Mouse (Mus musculus) left cerebral cortex, postnatal 10 days (tissue): ENCODE results near the gene Gm11567. TPM values are rescaled to one million over a fixed set of nuclear protein-coding genes. Genes with fewer than 3 reads are reported as not detected.
"Not testable (repeated sequence)": the region's sequence is repeated elsewhere in the genome, so short reads cannot be mapped to it uniquely, and the experiment has no call there.

Source experiments
- DNase-seq, 2 experiments: peaks; one replicate each; pipeline ENCODE4 v3.0.0; 2021 to 2022; ENCODE audit warnings: low spot score in 2 of 2, mixed read lengths in 1 of 2; ENCODE audit errors: extremely low spot score in 1 of 2
- intact Hi-C: fragments of 180-260 bp; cut with DNase I; formaldehyde crosslinking; loops from one replicate; pipeline ENCODE4 v1.15.1; 2025
- total RNA-seq, 2 experiments: library from RNA; stranded (reverse); gene quantifications; 2 replicates each; pipeline ENCODE4 v1.2.3; 2021

Gm11567 gene
- total RNA-seq: not detected

DNA sequence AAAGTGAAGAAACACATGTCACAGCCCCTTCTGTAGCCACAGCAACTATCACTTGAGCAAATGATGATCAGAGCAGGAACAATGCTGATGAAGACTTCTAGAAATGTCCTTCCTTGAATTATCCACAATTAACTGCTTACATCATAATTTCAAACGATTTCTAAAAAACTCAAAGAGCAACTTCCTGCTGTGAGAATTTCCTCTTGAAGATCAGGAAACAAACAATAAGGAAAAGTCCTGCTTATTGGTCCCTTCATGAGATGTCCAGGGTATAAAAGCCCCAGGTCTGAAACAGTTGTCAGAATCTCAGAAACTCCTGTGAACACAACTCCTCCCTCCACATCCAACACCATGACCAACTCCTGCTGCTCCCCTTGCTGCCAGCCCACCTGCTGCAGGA, at the start of gene Gm11567:
TSS of gene Gm11567 (plus strand) at position 301 of the 400 bp plus-strand sequence.
- intact Hi-C loops, DNase-seq: not testable (repeated sequence)

DNA sequence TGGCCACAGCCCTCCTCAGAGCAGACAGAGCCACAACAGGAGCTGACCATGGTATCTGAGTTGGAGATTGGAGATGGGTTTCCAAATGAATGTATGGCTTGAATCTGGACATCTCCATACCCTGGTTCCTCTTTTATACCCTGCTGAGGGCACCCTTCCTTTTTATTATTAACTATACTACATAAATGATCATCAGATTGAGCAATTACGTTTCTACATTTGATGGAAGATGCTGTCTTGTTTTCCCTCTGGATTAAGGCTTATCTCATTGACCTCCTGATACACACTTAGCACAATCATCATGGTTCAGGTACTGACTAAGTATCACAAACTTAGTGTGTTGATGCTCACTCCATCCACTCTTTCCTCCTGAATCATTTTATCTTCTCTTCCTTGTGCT, 41.0 kb upstream of the Gm11567 start, which contains the start of gene 2300003K06Rik:
TSS of gene 2300003K06Rik (minus strand) at position 101 of the 400 bp plus-strand sequence.
- intact Hi-C loops: no loop called here
- DNase-seq: no peak

DNA sequence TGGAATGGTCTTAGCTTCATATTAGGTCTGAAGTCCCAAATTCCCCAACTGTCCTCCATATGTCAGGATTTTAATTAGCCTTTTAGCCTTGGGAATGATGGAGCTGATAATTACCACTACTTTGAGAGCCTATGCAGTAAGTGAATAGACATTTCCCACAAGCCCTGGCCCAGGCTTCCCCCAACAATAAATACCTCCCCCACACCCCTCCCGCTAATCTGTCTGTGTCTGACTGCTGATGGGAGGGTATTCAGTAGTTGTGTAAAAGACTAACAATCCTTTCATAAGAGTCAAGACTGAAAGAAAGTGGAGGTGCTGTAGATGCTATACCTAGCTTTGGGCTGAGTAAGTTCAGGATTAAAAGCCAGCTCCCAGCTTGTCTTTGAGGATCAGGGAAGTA, 36.8 kb upstream of the Gm11567 start:
- intact Hi-C loops: no loop called here
- no peak for DNase-seq

DNA sequence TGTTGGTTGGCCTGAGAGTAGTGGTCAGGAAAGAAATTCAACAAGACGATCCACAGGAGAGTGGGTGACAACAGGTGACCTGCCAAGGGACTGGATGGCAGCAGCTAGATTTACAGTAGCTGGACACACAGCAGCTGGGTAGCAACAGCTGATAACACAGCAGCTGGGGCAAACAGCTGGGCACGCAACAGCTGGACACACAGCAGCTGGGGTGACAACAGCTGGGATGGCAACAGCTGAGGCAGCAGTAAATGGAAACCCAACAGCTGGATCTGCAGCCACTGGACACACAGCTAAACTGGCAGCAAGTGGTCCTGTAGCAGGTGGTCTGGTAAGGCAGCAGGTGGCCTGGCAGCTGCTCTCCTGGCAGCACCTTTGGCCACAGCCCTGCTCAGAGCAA, 32.2 kb upstream of the Gm11567 start:
- no peak for DNase-seq
- intact Hi-C loops: no loop called here

DNA sequence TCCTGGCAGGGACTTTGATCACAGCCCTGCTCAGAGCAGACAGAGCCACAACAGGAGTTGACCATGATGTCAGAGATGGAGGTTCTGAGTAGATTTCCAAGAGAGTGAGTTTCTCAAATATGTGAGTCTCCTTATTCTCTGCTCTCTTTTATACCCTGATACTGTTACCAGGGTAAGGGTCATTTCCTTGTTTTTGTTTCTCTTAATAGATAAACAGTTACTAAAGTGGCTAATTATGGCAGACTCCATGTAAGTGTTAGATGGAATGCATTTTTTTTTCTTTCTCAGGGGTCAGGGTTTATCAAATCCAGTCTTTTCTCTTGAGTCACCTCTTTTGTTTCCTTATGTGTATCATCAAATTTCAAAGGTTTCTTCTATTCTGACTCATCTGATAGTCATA, 27.5 kb upstream of the Gm11567 start, which contains the start of gene Krtap4-16:
TSS of gene Krtap4-16 (minus strand) at position 101 of the 400 bp plus-strand sequence.
- intact Hi-C loops: no loop called here
- no peak for DNase-seq

DNA sequence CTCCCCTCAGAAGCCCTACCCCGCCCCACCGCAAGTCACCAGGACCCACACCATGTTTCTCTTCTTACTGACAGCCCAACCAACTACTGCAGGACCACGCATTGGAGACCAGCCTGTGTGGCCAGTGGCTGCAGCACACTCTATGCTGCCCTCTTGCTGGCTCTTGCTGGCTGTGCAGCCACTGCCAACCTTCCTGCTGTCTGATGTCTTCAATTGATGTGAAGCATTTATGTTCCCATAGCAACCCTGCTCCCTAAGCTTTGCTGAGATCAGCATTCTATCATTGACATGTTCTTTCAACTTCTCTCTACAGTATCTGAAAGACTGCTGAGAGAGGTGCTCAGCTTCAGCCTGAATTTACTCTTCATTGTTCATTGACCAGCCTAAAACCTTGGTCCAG, 24.9 kb upstream of the Gm11567 start:
- intact Hi-C loops: no loop called here

DNA sequence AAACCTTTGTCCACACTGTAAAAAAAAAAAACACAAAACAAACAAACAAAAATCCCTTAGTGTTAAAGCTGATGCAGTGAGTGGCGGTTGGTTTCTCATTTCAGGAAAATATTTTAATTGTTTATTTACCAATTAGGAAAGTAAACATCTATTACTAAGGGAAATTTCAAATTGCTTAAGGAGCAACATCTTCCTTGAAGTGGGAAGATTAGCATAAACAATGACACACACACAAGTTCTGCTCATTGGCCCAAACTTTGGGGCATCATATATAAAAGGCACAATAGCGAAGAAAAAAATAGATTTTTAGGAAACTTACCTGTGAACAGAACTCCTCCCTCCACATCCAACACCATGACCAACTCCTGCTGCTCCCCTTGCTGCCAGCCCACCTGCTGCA, 21.4 kb upstream of the Gm11567 start, which contains the start of gene Gm11568:
TSS of gene Gm11568 (plus strand) at position 301 of the 400 bp plus-strand sequence.
- no peak for DNase-seq
- intact Hi-C loops: no loop called here

More for the DNA sequence above, 24.9 kb upstream of the Gm11567 start:
- peak in 1 of 2 experiments; percentile 4 for DNase-seq

DNA sequence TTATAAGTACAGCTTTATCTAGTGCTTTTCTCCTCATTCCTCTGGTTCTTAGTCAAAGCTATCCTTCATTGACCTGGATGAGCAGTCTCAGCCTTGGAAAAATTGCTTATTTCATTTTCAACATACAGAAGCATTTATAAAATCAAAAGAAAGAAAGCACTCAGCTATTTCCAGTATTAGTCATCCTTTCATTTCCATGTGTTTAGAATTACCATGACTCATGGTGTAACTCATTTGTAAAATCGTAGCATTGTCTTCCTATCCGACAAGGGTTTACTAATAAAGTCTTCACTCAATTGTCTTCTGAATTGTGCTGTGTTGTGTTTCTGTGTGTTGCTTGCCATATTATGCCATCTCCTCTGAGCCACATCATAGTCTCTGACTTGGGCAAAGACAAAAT, 20.2 kb upstream of the Gm11567 start:
- DNase-seq: no peak
- intact Hi-C loops: no loop called here

DNA sequence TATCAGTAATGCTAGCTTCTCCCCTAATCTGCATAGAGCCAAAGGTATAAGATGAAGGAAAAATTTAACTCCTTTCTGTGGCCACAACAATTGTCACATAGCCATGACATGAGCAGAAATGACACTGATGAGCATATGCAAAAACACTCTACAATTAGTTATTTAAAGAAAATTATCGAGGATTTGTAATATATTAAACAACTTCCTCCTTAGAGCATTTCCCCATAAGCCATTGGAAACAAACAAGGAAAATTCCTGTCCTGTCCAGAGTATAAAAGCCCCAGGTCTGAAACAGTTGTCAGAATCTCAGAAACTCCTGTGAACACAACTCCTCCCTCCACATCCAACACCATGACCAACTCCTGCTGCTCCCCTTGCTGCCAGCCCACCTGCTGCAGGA, 14.8 kb upstream of the Gm11567 start, which contains the start of gene Gm11559:
TSS of gene Gm11559 (plus strand) at position 301 of the 400 bp plus-strand sequence.
- intact Hi-C loops, DNase-seq: not testable (repeated sequence)

DNA sequence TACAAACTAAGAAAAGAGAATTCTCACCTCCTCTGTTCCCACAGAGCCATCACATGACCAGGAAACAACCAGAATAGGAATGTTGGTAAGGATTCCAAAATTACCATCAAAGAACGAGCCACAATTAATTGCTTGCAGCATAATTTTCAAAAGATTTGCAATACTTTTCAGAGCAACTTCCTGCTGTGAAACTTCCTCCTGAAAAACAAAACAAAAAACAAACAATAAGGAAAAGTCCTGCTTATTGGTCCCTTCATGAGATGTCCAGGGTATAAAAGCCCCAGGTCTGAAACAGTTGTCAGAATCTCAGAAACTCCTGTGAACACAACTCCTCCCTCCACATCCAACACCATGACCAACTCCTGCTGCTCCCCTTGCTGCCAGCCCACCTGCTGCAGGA, 5.9 kb upstream of the Gm11567 start, which contains the start of gene Krtap9-1:
TSS of gene Krtap9-1 (plus strand) at position 301 of the 400 bp plus-strand sequence.
- DNase-seq, intact Hi-C loops: not testable (repeated sequence)

DNA sequence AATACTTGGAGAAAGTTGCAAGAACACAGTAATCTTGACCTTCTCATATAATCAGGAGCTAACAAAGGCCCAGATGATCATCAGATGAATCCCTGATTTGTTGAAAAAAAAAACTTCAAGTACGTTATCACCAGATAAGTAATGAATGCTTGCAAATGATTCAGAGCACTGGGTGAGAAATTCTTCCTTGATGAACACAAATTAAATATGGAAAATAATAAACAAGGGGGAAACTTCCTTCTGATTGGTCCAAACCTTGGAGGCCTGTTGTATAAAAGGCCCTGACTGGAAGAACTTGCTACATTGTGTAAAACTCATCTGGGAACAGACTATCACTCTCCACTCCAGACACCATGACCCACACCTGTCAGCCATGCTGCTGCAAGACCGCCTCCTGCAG, 28.6 kb downstream of the Gm11567 start, which contains the start of gene Krtap31-1:
TSS of gene Krtap31-1 (plus strand) at position 301 of the 400 bp plus-strand sequence.
- intact Hi-C loops: no loop called here
- no peak for DNase-seq

DNA sequence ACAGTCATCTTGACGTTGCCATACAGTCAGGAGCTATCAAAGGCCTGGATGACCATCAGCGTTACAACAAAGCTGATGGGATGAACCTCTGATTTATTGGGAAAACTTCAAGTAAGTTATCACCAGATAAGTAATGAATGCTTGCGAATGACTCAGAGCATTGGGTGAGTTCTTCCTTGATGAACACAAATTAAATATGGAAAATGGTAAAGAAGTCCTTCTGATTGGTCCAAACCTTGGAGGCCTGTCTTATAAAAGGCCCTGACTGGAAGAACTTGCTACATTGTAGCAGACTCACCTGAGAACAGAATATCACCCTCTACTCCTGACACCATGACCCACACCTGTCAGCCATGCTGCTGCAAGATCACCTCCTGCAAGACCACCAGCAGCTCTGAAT, 35.5 kb downstream of the Gm11567 start, which contains the start of gene Gm11565:
TSS of gene Gm11565 (plus strand) at position 301 of the 400 bp plus-strand sequence.
- DNase-seq: no peak
- intact Hi-C loops: no loop called here

Other genes starting within 250 kb of the Gm11567 start
- not detected for gene Krtap4-2, start 244.1 kb upstream of the Gm11567 start, total RNA-seq
- not detected for gene Krtap4-7, start 235.1 kb upstream of the Gm11567 start, total RNA-seq
- gene Gm11555, start 229.0 kb upstream of the Gm11567 start, total RNA-seq: not detected
- gene Gm11563, start 220.2 kb upstream of the Gm11567 start, total RNA-seq: not detected
- gene Krtap4-6, start 213.2 kb upstream of the Gm11567 start, total RNA-seq: not detected
- not detected for gene Gm14190, start 188.4 kb upstream of the Gm11567 start, total RNA-seq
- gene Gm14180, start 144.9 kb upstream of the Gm11567 start, total RNA-seq: not detected
- gene Gm11595, start 106.3 kb upstream of the Gm11567 start, total RNA-seq: not detected
- not detected for gene Krtap4-8, start 98.5 kb upstream of the Gm11567 start, total RNA-seq
- gene Krtap4-9, start 94.0 kb upstream of the Gm11567 start, total RNA-seq: not detected
- gene Gm11596, start 85.7 kb upstream of the Gm11567 start, total RNA-seq: not detected
- not detected for gene Gm11569, start 80.3 kb upstream of the Gm11567 start, total RNA-seq
- gene Gm11554, start 74.7 kb upstream of the Gm11567 start, total RNA-seq: not detected
- not detected for gene Krtap4-13, start 69.3 kb upstream of the Gm11567 start, total RNA-seq
- gene Gm11564, start 63.5 kb upstream of the Gm11567 start, total RNA-seq: not detected
- gene 2300003K06Rik, start 41.1 kb upstream of the Gm11567 start, total RNA-seq: not detected
- gene Krtap4-16, start 27.6 kb upstream of the Gm11567 start, total RNA-seq: not detected
- not detected for gene Gm11568, start 21.3 kb upstream of the Gm11567 start, total RNA-seq
- gene Gm11559, start 14.7 kb upstream of the Gm11567 start, total RNA-seq: not detected
- not detected for gene Krtap9-1, start 5.8 kb upstream of the Gm11567 start, total RNA-seq
- not detected for gene Krtap31-1, start 28.7 kb downstream of the Gm11567 start, total RNA-seq
- gene Gm11565, start 35.6 kb downstream of the Gm11567 start, total RNA-seq: not detected
- gene Krtap31-2, start 57.1 kb downstream of the Gm11567 start, total RNA-seq: not detected
- gene Krtap9-5, start 69.3 kb downstream of the Gm11567 start, total RNA-seq: not detected
- gene Krtap29-1, start 99.9 kb downstream of the Gm11567 start, total RNA-seq: not detected
- not detected for gene Krtap16-1, start 107.4 kb downstream of the Gm11567 start, total RNA-seq
- gene Krtap17-1, start 114.8 kb downstream of the Gm11567 start, total RNA-seq: not detected
- gene Krt33a, start 137.0 kb downstream of the Gm11567 start, total RNA-seq: not detected
- gene Krt33b, start 150.7 kb downstream of the Gm11567 start, total RNA-seq: not detected
- gene Krt34, start 162.4 kb downstream of the Gm11567 start, total RNA-seq: not detected
- not detected for gene Krt31, start 171.4 kb downstream of the Gm11567 start, total RNA-seq
- not detected for gene Krt32, start 209.0 kb downstream of the Gm11567 start, total RNA-seq
- gene Krt35, start 217.1 kb downstream of the Gm11567 start, total RNA-seq: not detected
- not detected for gene Krt36, start 226.4 kb downstream of the Gm11567 start, total RNA-seq
- gene Krt13, start 242.4 kb downstream of the Gm11567 start, total RNA-seq: not detected